Mouse (Mus musculus) cerebellum, adult 2 months (tissue): ENCODE measurements around the gene Ap3m1. TPM values are rescaled to one million over a fixed set of nuclear protein-coding genes. Genes with fewer than 3 reads are reported as not detected.

Experiments
- DNase-seq, 2 experiments: peaks; one replicate each; pipeline ENCODE4 v3.0.0; 2021
- H3K27ac ChIP-seq: fragments of 200-500 bp; 2 replicates; pipeline ENCODE4 v1.5.1; 2012; ENCODE audit warnings: low read length, control low read depth, inconsistent platforms; ENCODE audit not compliant: insufficient read depth
- H3K27me3 ChIP-seq: fragments of 200-500 bp; 2 replicates; pipeline ENCODE4 v1.6.1; 2012; ENCODE audit warnings: inconsistent platforms, mild to moderate bottlenecking, low read length, moderate library complexity; ENCODE audit not compliant: control insufficient read depth, insufficient read depth
- H3K4me1 ChIP-seq: fragments of 200-500 bp; 2 replicates; pipeline ENCODE4 v1.6.1; 2011; ENCODE audit warnings: low read length; ENCODE audit not compliant: control insufficient read depth, insufficient read depth
- H3K4me3 ChIP-seq: fragments of 200-500 bp; replicated peaks from 2 replicates; pipeline ENCODE3; 2011; ENCODE audit warnings: mild to moderate bottlenecking, low read depth, low read length, control low read depth; ENCODE audit not compliant: insufficient read depth
- CTCF ChIP-seq: fragments of 200-500 bp; IDR thresholded peaks from 2 replicates; pipeline ENCODE4 v1.5.1; 2011; ENCODE audit warnings: low read depth, mild to moderate bottlenecking, control low read depth, low read length, moderate library complexity, borderline replicate concordance; ENCODE audit not compliant: insufficient read depth
- POLR2A ChIP-seq: fragments of 200-500 bp; IDR thresholded peaks from 2 replicates; pipeline ENCODE4 v1.6.1; 2011; ENCODE audit warnings: low read length, control low read depth, borderline replicate concordance; ENCODE audit not compliant: insufficient read depth
- WGBS: fragments of 180-500 bp; shearing (Covaris S2); methylation state at CpG from one replicate; pipeline ENCODE4 v1.1.7; 2018; 5-methylcytosine and 5-hydroxymethylcytosine counted together
- polyA plus RNA-seq: library from polyadenylated mRNA; depleted of rRNA; stranded (reverse); fragments of >200 nt; gene quantifications from 2 replicates; pipeline ENCODE4 v1.2.3, GENCODE M21; 2012

Ap3m1 gene
- polyA plus RNA-seq, 1 experiment: 66.0 TPM

DNA sequence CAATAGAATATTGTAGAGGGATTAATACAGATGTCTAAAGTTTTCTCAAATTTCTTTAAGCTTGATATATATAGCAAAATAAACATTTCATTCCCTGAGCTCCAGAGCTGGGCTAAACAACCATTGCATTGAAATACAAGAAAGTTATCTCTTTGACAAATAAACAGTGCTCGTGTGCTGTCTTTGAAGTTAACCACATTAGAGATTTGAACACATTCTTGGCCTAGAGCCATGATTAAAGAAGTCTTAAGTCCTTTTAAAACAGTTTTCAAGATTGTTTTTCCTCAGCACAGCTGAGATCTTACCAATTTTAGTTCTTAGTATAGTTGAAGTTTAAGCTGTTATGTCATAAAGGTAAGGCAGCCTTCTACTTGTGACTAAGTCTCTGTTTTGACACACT is 12.0 kb upstream of the Ap3m1 start:
- Histone ChIP-seq H3K27me3 (no peaks in the 10 kb centered on the region), H3K4me3 (no peak overlapping the region), H3K4me1 (no peaks in the 10 kb centered on the region), H3K27ac (no peak overlapping the region)
- TF ChIP-seq POLR2A: no peak
- no peak for TF ChIP-seq CTCF
- DNase-seq: no peak
- 69% methylated on average over 1 of the region's 1 CpGs for WGBS

DNA sequence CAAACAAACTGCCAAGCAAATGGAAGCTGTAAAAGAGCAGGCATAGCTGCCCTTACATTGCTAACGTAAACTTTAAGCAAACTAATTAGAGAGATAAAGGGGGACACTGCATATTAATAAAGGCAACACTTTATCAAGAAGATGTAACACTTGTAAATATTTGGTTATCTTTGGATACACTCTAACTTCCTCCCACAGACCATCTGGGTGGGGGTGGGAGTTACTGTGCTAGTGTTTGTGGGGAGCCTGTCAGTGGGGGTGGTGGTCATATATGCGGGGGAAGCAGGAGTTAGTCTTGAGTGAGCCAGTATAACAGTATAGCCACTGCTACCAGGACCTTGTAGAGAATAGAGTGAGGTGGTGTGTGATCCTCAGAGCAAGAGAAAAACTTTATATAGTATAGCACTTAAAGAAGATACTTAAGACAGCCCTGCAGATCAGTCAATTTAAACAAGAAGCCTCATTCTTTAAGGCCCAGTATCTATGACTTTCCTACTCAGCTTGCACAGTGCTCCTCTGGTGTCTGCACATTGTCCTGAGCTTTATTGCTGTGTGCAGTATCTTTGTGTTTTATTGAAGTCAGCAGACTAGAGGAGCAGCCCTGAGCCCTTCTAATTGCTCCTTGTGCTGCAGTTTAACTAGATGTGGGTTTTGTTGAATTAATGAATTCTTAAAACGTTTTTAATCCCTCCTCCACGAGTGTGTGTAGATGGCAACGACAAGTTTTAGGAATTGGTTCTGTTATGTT is 10.6 kb upstream of the Ap3m1 start:
- TF ChIP-seq POLR2A (no peak), CTCF (no peak)
- 85% methylated on average over 5 of the region's 5 CpGs for WGBS
- no peak for DNase-seq

DNA sequence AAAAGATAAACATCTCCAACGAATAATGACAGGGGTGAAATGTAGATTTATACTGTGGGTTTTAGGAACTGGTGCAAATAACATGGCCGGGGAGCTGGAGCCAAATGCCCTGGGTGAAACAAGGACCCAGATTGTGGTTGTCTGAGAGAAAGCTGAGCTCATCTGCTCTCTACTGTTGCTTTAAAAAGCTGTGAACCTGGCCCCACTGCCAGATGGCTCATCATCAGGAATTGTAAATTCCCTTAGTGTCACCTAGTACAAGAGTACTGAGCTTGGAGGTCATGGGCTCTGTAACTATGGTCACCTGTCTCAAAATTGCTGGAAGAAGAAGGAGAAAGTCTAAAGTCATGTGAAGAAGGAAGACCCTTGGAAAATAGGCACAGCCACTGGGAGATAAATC is 6.7 kb upstream of the Ap3m1 start:
- TF ChIP-seq POLR2A (no peak), CTCF (no peak)
- H3K4me3 ChIP-seq: no peak overlapping the region
- WGBS: 81% methylated on average over 2 of the region's 2 CpGs
- no peak for DNase-seq
- no peaks in the 10 kb centered on the region for H3K4me1 ChIP-seq
- no peak overlapping the region for H3K27ac ChIP-seq
- H3K27me3 ChIP-seq: no peaks in the 10 kb centered on the region

More for the DNA sequence above, 10.6 kb upstream of the Ap3m1 start:
- Histone ChIP-seq H3K27ac (no peak overlapping the region), H3K4me3 (no peak overlapping the region), H3K27me3 (no peaks in the 10 kb centered on the region), H3K4me1 (no peaks in the 10 kb centered on the region)

DNA sequence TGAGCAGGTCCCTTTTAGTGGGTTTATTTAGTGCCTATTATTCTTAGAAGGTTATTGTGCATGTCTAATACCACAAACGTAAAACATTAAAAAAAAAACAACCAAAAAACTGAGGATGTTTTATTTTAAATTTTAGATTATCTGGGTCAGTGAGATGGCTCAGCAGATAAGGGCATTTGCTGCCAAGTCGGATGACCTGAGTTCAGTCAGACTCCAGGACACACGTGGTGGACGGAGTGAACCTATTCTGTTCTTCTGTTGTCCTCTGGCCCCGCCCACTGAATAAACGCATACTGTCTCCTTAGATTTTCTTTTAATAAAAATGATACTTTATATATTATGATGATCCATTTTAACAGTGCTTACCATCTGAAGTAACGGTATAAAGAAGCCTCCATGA is 1.3 kb upstream of the Ap3m1 start:
- Histone ChIP-seq H3K4me3 (no peak overlapping the region), H3K27me3 (no peaks in the 10 kb centered on the region), H3K4me1 (no peaks in the 10 kb centered on the region), H3K27ac (no peak overlapping the region)
- 63% methylated on average over 7 of the region's 7 CpGs for WGBS
- DNase-seq: peak in 1 of 2 experiments; percentile 24
- no peak for TF ChIP-seq CTCF

DNA sequence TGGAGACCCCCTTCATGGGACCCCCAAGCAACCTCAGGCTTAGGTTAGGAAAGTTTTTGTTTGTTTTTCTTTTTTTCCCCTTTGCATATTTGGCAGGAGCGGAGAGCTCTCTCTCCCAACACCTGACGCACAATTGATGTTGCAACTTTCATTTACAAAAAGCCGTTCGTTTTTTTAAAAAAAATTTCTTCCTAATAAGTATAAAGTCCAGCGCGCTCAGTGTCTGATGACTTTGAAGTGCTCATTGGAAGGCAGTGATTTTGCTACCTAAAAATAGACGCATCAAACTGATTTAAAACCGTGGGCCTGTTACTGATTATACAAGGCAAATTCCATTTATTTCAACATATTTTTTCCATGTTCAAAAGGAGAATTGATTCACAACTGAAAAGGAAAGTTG is 843 bp upstream of the Ap3m1 start:
- Histone ChIP-seq H3K27ac (no peak overlapping the region), H3K4me1 (no peaks in the 10 kb centered on the region)
- 11% methylated on average over 8 of the region's 8 CpGs for WGBS

DNA sequence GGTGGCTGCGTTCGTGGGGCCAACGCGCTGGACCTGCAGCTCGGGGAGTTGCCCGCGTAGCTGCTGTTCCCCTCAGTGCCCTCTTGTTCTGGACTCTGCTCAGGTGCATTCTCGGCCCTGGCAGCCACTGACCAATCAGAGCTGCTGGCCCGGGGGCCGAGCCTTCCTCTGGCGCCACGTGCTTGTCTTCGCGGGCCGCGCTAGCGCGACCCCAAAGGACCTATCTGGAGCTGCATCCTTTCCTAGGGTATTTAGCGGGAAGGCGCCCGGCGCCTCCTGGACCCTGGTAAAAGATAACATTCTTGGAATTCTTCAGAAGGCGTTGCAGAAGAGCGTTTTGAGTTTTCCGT is 448 bp upstream of the Ap3m1 start:
- peak in 1 of 2 experiments; percentile 79 for DNase-seq
- WGBS: 0% methylated on average over 25 of the region's 25 CpGs
- Histone ChIP-seq H3K27ac (no peak overlapping the region), H3K4me1 (no peaks in the 10 kb centered on the region), H3K4me3 (peak overlapping the region; percentile 69), H3K27me3 (no peaks in the 10 kb centered on the region)
- TF ChIP-seq POLR2A (no peak), CTCF (no peak)

More for the DNA sequence above, 843 bp upstream of the Ap3m1 start:
- Histone ChIP-seq H3K27me3 (no peaks in the 10 kb centered on the region), H3K4me3 (peak overlapping the region; percentile 69)
- DNase-seq: no peak
- TF ChIP-seq CTCF: no peak
- no peak for TF ChIP-seq POLR2A

DNA sequence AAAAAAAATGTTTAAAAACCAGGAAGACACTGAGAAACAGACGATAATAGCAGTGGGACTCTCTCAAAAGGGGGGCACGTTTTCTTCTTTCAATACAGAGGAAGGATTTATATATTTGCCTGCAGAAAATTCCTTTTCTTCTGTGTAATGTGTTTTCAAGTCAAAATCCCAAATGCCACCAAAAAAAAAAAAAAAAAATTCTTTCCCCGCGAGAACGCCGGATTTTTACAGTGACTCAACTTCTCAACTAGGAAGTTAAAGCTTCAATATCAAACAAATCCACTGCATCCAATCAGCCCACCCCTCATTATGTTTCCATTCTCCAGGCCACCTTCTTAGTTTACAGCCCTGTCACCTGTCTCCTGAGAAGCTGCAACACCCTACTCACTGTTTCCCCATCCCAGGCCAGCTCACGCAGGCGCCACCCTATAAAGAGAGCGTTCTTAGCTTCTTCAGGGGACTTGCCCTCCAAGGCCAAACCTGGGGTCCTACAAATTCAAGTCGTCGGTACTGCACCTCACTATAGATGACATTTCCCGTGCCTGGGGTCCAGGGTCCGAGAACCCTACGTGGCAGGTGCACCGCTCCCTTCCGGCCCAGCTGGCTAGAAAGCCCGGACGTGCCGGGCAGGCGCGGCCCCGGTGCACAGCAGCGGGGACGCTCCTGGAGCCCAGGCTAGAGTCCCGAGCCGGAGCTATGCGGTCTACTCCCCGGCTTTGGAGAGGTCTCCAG is 762 bp downstream of the Ap3m1 start:
- no peak for TF ChIP-seq POLR2A
- no peak for TF ChIP-seq CTCF
- WGBS: 6% methylated on average over 28 of the region's 28 CpGs
- H3K27me3 ChIP-seq: no peaks in the 10 kb centered on the region
- no peak for DNase-seq
- H3K4me1 ChIP-seq: no peaks in the 10 kb centered on the region
- H3K27ac ChIP-seq: peak overlapping the region; percentile 54; the same call in 1 of the 2 replicates
- H3K4me3 ChIP-seq: peak overlapping the region; percentile 69

DNA sequence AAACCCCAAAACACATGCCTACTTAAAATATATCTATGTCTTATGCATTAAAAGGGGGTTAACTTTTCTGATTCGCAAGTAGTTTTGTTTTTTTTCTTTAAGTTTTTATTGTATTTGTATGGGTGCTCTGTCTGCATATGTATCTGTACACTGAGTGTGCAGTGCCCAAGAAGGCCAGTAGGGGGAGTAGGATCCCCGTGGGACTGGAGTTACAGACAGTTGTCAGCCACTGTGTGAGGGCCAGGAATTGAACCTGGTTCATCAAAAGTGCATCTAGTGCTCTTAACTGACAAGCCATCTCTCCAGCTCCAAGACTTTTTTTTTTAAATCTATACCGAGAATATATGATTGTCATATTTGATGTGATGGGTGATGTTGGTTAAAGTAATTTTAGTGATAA is 1.6 kb downstream of the Ap3m1 start:
- no peaks in the 10 kb centered on the region for H3K27me3 ChIP-seq
- peak; percentile 18 to 27 for DNase-seq
- WGBS: 73% methylated on average over 3 of the region's 3 CpGs
- TF ChIP-seq POLR2A: no peak
- peak; percentile 34; the same call in 1 of the 2 replicates for TF ChIP-seq CTCF
- no peak overlapping the region for H3K27ac ChIP-seq
- H3K4me1 ChIP-seq: no peaks in the 10 kb centered on the region
- no peak overlapping the region for H3K4me3 ChIP-seq
